Mouse (Mus musculus) CD4-positive helper T cell, adult 2 months (primary cell): ENCODE results near the gene Aqp6.

Experiments
- DNase-seq: peaks from one replicate; pipeline ENCODE4 v3.0.0-alpha.2; 2012; ENCODE audit warnings: low read depth, missing footprints, low spot score

The Aqp6 gene

DNA sequence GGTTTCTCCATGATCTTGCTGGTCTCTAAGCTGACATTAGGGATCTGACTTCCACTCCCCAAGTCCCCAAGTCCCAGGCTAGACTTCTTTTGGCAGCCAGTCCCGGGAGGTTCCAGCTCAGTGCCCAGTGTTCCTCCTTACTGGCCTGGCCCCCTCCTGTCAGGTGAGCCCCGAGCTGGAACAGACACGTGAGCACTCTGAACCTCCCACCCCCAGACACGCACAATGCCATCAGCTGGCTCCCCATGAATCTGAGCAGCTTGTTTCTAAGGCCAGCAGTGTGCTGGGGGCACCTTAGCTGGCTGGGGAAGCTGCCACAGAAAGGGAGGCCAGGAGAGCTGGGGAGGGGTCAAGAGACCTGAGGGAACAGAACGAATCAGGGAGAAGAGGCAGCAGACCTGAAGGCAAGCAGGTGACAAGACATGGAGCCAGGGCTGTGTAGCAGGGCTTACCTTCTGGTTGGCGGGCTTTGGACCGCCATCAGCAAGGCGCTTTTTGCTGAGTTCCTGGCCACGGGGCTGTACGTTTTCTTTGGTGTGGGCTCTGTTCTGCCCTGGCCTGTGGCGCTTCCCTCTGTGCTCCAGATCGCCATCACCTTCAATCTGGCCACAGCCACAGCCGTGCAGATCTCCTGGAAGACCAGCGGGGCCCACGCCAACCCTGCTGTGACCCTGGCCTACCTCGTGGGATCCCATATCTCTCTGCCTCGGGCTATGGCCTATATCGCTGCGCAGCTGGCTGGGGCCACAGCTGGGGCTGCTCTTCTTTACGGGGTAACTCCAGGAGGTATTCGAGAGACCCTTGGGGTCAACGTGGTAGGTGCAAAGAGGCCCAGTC lies at the start of gene Aqp6:
TSS of gene Aqp6 (plus strand) at position 415 of the 837 bp plus-strand sequence.
- no peak for DNase-seq

DNA sequence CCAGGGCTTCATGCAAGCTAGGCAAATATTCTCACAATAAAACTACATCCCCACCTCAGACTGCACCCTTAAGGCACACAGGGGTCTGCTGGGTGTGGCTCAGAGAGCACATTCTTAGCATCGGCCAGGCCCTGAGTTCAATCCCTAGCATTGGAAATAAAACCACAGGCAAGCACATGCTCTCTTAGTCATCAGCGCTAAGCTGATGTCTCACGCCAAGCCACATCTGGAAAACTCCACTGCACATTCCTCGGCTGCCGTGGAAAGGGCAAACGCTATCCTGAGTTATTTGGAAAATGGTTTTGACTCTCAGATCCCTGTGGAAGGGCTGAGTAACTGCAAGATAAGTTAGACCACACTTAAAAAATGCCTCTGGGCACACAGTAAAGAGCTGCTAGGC lies 47.4 kb upstream of the Aqp6 start:
- DNase-seq, result no peak

DNA sequence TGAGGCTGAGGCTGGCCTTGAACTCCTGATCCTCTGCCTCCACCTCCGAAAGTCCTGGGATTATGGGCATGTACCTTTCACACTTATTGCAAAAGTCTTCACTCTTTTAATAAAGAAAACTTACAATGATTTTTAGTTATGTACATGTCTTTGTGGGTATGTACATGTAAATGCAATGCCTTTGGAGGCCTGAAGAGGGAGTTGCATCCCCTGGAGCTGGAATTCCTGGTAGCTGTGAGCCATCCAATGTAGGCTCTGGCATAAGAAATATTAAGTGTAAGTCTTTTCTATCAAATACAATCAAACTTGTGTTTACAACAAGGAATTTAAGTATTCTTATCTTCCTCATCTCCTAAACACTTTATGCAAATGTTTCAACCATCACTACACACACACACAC lies 42.3 kb upstream of the Aqp6 start:
- no peak for DNase-seq

DNA sequence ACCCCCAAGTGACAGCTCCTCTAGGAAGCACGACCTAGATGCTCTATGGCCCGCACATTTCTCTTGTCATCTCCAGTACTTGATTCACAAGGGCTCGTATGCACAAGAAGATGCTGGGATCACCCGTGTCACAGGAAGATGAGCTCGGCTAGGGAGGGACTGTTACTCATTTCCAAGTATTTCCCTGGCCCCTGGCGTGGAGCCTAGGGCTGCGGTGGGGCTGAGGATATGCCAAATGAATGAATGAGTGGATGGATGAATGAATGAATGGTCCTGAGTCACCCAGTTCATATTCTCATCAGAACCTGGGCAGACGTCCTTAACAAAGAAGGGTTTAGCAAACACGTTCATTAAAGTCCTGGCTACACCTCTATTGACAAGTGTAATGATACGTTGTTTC lies 41.0 kb upstream of the Aqp6 start:
- DNase-seq, result no peak

DNA sequence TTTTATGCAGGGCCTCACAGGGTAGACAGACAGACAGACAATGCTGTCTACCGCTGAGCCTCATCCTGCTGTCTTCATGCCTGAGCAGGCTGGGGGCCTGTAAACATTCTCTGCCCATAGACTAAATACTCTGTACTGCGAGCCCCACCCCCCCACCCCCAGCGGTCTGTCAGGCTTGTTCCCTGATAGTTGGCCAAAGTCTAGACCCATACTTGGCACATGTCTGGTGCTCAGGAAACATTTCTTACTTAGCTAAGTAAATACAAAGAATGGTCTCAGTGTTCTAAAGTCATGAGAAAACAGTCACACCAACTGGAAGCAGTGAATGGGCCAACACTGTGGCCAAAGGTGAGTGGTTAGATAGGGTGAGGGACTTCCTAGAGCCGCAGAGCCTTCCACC lies 33.8 kb upstream of the Aqp6 start:
- no peak for DNase-seq

DNA sequence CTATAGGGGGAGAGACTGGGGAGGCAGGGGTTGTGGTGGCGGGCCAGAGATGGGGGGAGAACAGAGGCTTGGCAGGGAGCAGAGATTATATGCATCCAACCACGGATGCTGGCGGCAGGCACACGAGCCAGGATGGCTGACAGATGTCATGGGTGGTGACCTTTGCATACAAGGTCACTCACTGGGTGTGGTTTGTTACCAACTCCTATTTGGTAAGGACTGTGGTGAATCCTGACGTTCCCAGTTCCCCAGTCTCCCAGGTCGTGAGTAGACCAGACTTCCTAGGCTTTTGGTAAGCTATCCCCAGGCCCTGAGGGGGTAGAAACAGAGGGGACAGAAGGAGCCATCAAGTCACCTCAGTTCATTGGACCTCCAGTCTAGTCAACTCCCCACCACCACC lies 32.5 kb upstream of the Aqp6 start:
- no peak for DNase-seq

DNA sequence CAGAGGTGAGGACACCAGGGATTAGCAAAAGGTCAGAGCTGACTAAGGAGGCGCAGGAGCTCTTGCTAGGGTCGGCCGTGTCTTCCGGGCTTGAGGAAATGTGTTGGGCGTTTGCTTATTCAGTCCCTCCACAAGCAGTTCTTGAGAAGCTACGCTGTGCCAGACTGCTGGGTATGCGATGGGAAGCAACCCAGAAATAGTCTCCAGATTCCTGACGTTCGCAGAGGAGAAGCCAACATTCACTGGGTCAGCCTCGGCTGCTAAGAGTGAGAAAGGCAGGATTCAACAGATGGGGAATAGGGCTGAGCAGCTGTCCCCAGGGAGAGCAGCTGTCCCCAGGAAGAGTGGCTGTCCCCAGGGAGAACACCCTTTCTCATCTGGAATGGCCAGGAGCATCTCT lies 32.1 kb upstream of the Aqp6 start:
- DNase-seq, result no peak

DNA sequence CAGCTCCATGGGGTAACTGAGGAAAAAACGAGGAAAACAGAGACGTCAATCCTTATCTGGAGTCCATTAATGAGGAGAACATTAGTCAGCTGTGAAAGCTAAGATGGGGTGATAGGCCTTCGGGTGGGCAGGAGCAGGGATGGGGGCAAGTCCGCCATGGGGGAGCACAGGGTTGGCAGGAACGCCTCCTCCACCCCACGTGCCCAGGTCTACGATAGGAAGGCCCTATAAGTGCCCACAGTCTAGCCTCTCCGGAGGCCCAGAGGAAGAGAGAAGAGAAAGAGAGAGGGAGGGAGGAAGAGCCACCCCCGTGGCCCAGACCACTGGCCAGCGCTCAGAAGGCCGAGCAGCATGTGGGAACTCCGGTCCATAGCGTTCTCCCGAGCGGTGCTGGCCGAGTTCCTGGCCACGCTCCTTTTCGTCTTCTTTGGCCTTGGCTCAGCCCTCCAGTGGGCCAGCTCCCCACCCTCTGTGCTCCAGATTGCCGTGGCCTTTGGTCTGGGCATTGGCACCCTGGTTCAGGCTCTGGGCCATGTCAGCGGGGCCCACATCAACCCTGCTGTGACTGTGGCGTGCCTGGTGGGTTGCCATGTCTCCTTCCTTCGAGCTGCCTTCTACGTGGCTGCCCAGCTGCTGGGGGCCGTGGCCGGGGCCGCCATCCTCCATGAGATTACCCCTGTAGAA lies 22.3 kb upstream of the Aqp6 start, which contains the start of gene Aqp2:
TSS of gene Aqp2 (plus strand) at position 254 of the 684 bp plus-strand sequence.
- DNase-seq, result no peak

DNA sequence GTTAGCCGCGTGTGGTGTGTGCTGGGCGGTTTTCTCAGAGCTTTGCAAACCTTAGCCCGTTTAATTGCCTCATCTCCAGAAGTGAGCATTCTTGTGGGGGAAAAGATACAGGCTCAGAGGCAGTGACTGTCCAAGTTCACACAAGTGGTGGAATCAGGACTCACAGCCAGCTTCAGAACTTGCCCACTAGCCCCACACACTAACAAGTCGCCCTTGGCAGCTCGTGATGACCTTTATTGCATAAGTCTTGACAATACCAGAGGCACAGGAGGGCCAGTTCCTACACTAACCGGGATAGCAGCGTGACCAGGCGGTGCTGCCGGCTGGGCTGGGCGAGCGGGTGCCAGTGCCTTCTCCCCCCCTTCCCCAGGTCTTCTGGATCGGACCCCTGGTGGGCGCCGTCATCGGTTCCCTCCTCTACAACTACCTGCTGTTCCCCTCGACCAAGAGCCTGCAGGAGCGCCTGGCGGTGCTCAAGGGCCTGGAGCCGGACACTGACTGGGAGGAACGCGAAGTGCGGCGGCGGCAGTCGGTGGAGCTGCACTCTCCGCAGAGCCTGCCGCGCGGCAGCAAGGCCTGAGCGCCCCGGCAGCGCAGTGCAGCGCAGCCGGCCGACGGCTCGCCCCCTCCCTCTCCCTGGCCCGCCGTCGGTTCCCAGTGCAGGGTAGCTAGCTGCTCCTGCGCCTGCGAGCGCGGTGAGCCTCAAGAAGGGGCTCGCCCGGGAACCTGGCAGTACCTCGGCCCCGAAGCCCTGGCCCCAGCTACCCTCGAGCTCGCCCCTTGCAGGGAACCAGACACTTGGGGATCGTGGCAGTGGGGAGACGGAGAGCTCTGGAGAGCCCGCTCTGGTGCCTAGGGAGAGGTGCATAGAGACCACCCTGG lies 17.5 kb upstream of the Aqp6 start:
- DNase-seq, result no peak

DNA sequence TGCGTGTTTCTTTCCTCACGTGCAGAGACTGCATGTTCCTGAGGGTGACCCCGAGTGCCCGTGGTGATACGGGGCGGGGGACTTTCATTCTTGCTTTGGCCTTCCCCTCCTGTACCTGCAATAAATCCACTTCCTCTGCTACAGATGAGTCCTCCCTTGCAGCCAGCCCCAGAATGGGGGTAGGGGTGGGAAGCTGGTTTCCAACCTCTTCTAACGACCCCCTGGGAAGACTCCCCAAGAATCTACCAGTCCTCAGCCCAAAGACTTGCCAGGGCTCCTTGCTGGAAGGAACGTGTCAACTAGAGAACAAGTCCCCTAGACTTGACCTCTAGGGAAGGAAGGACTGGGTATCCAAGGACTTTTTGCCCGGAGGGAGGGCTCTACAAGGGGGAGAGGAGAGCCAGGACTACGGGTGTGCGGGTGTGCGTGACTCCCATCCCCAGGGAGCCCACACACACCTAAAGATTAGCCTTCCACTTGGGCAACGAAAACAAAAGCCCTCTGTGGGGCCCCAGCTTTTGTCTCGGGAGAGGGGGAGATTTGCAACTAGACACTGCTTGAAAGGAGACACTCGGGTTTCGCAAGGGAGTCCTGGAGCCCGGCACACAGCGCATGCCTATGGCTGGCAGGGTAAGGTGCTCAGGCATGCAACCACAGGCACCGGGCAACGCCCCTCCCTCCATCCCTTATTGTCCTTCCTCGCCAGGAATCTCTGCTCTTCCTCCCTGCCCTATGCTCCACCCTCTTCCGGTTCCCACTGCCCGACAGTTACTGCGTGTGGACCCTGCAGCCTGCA lies 16.6 kb upstream of the Aqp6 start:
- DNase-seq, result no peak

DNA sequence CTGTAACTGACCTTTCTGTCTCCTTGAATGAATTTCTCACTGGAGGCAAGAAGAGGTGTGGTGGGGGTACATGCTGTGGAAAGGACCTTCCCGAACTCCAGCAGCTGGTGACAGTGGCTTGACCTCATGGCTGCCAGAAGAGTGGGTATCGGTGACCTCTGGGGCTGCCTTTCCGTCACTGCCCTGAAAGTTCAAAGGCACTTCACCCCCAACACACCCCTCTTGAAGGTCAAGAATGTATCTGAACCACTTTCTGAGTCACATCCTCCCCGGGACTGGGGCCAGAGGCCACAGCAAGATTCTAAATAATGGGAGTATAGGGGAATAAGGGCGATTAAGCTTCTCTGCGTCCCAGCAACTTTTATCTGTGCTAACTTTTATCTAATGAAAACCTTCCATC lies 15.5 kb upstream of the Aqp6 start:
- DNase-seq, result no peak

DNA sequence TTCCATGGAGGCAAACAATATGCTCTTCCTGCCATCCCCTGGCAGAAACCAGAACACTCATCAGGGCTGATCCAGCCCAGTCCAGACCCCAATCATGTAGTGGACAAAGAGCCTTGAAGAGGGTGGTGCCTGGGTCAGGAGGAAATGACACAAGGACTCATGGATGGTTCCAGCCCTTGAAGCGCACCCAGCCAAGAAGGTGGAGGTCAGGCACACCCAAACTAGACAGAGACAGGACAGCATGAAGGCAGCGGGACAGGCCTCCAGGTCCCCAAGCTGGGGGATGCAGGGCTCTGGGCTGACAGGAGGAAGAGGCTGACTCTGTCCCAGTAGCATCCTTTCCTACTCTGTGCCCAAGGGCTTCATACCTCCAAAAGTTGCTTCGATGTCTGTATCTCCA lies 14.7 kb upstream of the Aqp6 start:
- no peak for DNase-seq

DNA sequence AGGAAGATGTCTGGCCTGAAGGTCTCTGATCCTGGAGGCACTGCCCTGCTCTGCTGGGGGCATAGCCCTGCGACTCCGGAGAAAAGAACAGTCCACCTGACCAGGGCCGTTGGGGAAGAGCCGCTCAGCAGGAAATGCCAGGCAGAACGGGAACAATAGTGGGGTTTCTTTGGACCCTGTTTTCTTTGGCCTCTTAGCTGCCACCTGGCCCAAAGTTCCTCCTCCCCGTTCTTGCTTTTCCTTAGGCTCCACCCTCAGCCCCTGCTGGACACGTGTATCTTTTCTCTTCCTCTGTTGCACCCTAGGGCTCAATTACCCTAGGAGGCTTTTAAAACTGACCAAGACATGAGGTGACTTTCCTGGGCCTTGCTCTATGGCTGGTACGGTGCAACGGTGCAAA lies 12.0 kb upstream of the Aqp6 start:
- no peak for DNase-seq

DNA sequence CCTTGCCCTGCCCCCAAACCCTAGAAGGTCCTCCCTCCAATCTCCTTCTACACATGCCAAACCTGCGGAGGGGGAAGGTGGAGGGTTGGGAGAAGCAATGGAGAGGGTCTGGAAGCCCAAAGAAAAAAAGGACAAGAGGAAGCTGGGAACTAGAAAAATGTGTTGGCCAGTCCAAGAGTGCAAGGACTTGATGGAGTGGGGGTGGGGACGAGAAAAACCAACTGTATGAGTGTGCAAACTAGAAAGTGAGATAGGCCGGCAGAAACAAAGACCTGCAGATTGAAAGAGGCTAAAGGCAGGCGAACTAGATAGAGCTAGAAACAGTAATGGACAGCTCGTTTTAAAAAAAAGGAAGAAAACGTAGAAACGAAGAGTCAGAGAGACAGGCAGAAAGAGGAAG lies 11.5 kb upstream of the Aqp6 start:
- no peak for DNase-seq

DNA sequence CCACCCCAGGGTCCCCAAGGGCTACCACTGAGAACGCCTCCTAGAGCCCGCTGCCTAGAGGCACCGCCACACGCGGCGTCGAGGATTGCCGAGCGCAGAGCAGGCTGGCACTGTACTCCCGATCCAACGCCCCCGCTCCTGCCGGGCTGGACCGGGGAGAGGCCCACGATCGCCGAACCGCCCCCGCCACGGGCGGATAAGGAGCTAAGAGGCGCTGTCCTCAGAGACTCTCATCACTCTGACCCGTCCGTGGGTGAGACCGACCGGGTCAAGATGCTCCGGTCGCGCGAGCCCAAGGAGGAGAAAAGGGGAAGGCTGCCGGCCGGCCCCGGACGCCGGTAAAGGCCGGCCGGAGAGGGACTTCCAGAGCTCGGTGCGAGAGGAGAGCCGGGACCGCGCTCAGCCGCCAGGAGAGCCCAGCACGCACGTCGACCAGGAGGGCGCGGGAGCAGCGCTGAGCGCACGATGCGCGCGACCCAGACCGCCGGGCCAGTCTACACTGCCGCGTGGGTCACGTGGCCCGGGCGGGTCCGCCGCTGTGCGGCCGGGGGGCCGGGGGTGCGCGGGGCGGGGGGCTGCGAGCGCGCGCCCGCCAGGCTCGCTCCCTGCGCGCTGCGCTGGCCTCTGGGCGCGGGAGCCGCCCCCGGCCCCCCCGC lies 10.6 kb upstream of the Aqp6 start, which contains the start of gene Aqp5:
TSS of gene Aqp5 (plus strand) at position 354 of the 656 bp plus-strand sequence.
- no peak for DNase-seq

DNA sequence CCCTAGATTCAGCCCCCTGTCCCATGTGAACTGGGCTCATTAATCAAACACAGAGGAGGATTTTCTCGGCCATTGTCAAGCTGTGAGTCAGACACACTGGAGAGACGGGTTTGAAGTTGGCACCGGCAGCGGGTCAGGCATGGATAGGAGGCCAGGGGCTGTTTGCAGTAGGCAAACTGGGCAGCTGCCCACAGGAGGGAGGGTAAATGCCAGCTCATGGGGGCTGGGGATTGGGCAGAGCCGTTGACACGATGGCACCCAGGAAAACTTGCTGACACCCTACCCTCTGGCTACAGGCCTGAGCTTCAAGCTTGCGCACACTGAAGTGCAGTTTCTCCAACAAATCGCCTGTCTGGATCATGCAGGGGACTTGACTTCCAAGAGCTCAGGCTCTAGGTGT lies 9.0 kb upstream of the Aqp6 start:
- no peak for DNase-seq

DNA sequence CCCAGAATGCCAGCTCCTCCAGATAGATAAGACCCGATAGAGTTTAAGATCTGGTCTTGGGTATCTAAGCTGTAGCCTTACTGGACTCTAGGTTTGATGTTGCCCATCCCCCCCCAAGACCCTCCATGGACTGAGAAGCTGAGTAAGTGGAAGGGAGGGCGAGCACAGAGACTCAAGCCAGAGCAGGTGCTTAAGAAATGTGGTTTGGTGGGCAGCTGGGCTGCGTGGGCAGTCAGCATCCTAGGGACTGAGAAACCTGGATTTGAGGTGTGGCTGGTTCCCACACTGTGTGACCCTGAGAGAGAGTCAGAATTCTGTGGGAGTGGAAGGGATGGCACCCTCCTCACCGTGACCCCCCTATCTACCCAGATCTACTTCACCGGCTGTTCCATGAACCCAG lies 8.3 kb upstream of the Aqp6 start:
- no peak for DNase-seq

DNA sequence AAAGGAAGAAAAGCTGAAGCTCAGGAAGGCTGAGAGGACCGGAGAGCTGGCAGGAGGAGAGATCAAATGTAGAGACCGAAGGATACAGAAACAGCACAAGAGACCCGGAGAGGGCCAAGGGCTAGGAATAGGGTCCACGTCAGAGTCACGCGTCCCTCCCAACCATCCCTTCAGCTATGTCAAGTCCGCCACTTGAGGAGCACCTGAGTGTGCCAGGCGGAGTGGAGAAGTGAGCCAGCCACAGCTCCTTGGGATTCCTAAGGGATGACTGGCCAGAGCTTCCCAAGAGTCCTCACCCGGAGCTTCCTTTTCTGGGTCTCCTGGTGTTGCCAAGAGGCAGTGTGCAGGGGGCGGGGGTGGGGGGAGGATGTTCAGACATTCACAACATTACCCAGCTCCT lies 6.2 kb upstream of the Aqp6 start:
- no peak for DNase-seq

DNA sequence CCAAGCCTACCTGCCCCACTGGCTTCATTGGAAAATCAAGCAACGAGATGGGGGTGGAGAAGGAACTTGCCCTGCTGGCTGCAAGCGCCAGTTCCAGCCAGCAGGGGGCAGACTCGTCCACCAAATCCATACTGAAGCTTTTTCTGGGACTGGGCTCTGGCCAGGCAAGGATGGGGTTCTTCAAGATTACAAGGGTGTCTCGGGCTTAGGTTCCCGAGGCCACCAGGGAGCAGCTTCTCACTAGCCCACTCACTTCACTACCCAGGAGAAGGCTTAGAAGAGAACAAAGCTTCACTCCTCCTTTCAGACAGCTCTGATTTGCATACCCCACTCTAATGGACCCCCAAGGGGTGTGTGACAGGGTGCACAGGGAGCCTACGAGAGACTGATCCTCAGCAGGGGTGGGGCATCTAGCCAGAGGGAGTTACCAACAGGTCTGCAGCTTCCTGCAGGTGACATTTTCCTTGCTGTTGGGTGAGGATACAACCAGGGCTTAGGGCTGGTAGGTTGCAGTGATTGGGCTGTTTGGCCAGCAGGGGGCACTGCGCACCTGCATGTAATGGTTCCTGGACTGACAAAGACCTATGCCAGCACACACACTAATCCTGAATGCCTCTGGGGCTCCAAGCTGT lies 5.0 kb upstream of the Aqp6 start:
- peak; percentile 76 for DNase-seq

DNA sequence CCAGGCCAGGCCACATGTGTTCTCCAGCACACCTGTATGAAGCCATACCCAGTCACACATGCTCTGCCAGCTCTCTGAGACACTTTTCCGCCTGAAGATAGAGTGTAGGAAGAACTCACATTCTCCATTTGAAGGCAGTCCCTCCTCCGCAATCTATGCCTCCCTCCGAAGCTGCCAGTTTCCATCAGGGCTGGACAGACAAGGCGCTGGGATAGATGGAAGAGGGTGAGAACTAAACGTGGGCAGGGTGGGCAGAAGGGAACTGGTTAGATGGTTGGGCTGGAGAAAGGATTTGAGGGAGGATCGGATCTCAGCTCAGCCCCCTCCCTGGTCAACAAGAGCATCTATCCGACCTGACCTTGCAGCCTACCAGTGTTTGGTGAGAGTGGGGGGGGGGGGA lies 4.4 kb upstream of the Aqp6 start:
- no peak for DNase-seq
